Mouse (Mus musculus) kidney, adult 11 months (tissue): ENCODE data around the gene Cct8.

Experiments used
- DNase-seq: peaks from one replicate; pipeline ENCODE4 v3.0.0; 2022

Gene Cct8

DNA sequence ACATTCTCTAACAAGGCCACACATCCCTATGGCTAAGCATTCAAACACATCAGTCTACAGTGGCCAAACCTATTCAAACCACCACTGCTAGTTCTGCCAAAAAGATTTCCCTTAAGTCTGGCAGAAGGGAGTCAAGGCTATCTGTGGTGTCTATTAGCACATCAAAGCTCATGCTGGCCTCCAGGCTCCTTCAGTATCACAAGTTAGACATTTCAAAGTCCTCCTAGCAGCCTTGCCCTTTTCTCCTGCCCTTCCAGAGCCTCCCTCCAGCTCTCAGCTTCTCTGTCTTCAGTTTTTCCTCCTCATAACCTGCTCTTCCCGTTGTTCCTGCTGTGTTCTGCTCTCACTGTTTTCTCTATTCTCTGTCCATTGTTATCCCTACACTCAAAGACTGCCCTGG lies 51.6 kb downstream of the Cct8 start:
- DNase-seq, result no peak

DNA sequence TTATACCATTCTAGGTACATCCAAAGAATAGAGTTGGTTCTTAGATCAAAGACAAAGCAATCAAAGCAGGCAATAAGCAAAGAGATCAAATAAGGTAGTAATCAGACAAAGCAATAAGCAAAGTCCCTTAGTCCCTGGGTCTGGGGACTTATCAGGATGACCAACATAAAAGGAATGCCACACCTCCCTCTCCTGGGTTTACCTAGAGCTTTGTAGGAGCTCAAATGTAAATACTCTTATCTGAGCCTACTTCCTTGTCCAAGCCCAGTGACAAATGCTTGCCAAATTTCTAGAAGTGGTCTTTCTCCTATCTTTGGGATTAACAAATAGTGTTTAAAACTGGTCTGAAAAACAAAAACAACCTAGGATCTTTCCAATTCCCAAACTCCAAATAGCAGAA lies 52.4 kb downstream of the Cct8 start:
- no peak for DNase-seq

DNA sequence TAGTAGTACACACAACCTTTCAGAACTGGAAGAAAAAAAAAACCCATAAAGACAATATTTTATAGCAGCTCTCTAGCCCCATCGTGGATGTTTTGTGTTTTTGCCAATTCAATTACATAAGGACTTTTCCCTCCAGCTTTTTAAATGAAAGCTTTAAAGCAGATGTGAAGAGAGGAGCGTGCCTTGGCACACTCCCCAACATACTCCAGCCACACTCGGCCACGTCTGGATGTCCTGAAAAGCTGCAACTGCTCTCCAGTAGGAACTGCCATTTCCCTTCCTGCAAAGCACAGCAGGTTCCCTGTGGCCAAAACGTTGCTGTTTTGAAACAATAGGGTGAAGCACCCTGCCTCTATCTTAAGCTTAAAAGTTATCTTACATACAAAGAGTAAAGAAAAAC lies 53.4 kb downstream of the Cct8 start:
- DNase-seq, result no peak

- peak; percentile 54 for DNase-seq
Measured at GRCm38 (mm10) chr16:87441089-87441488, 54.6 kb downstream of the Cct8 start.

DNA sequence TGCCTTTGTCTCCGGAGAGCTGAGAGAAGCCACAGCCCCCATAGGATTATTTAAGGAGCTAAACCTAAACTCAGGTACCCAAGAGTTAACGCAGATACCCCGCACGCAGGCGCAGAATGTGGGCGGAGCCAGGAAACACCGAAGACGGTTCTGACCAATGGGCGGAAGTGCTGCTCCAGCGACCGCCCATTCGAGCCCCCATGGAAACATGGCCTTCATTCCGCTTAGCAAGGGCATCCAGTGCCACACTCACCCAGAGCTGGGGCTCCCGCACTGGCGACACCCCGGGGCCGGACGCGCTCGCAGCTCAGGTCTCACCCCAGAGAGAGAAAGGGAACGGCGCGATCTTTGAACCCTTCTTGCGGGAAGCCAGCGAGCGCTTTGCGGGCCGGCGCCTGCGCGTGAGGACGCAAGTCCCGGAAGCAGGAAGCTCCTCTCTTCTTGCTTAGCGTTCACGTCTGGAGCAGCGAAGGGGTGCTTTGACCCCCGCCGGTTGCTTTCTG lies 55.4 kb downstream of the Cct8 start, which contains the start of gene Rwdd2b:
Rwdd2b (minus strand) TSS at position 390 of the 503 bp plus-strand sequence.
- DNase-seq, result peak; percentile 92

DNA sequence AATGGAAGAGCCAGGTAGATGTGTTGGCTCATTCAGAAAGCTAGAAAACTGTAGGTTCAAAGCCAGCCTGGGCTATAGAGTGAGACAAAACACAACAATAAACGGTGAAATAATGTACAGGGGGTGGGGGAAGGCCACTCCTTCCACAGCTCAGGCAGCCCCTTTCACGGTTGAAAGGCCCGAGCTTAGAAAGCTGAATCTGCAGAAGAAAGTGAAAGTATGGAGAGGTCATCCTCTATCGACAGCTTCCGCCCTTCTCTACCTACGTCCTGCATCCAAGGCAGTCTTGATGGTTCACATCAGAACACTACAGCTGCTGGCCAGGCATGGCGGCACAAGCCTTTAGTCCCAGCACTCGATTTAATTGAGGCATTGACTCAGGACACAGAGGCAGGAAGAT lies 57.0 kb downstream of the Cct8 start:
- no peak for DNase-seq

DNA sequence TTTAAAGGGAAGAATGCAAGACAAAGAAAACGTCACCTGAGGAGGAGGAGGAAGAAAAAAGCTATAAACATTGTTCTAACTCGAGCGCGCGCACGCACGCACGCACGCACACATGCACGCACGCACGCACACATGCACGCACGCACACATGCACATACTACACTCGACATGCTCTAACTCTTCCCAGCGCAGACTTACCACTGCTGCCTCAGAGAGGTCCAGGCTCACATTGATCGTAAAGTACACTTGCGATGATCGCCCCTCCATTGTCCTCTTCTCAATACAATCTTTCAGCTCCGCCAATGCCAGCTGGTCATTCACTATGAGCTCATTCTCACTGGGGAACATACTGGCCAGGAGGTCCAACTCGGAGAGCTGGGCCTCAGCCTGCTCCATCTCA lies 58.6 kb downstream of the Cct8 start:
- DNase-seq, result no peak

GRCm38 (mm10) chr16:87435411-87436205 lies 60.1 kb downstream of the Cct8 start:
- DNase-seq, result peak; percentile 27

DNA sequence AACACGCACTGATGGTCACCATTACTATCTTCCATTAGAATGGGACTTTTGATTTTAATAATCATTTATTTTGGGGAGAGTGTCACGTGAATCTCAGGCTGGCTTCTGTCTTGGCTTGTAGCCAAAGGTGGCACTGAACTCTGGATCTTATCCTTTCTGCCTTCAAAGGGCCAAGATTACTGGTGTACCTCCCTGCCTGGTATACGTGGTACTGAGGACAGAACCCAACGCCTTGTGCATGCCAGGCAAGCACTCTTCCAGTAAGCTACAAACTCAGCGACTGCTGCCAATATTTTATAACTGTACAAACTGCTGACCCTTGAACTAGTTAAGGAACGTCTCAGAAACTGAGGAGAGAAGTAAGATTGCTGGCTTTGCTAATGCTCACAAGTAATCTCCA lies 60.7 kb downstream of the Cct8 start:
- DNase-seq, result peak; percentile 58

GRCm38 (mm10) chr16:87434266-87434665 lies 61.4 kb downstream of the Cct8 start:
- no peak for DNase-seq
